Mouse (Mus musculus) c-Kit-negative CD71-positive TER-119-positive erythroid progenitor cells, embryonic 14.5 days (primary cell): ENCODE measurements around the gene E4f1.
"Not testable (repeated sequence)": the region's sequence is repeated elsewhere in the genome, so short reads cannot be mapped to it uniquely, and the experiment has no call there.

Experiments
- DNase-seq: peaks from one replicate; pipeline ENCODE4 v3.0.0-alpha.2; 2013; ENCODE audit warnings: low read depth, low spot score

The E4f1 gene

DNA sequence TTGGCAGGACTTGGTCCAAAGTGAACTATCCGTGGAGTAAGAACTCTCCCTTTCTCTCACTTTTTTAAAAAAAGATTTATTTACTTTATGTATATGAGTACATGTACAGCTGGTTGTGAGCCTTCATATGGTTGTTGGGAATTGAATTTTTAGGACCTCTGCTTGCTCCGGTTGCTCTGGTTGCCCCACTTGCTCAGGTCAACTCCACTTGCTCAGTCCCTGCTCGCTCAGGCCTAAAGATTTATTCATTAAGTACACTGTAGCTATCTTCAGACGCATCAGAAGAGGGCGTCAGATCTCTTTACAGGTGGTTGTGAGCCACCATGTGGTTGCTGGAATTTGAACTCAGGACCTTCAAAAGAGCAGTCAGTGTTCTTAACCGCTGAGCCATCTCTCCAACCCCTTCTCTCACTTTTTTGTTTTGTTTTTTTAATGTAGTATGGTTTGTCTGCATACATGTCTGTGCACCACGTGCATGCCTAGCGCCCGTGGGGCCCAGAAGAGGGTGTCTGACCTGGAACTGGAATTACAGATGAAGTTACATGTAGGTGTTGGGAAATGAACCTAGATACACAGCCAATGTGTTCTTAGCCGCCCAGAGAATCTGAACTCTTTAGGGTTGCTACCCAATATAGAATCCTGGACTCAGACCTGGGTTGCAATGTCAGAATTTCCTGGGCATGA, 14.4 kb downstream of the E4f1 start:
- DNase-seq: not testable (repeated sequence)

DNA sequence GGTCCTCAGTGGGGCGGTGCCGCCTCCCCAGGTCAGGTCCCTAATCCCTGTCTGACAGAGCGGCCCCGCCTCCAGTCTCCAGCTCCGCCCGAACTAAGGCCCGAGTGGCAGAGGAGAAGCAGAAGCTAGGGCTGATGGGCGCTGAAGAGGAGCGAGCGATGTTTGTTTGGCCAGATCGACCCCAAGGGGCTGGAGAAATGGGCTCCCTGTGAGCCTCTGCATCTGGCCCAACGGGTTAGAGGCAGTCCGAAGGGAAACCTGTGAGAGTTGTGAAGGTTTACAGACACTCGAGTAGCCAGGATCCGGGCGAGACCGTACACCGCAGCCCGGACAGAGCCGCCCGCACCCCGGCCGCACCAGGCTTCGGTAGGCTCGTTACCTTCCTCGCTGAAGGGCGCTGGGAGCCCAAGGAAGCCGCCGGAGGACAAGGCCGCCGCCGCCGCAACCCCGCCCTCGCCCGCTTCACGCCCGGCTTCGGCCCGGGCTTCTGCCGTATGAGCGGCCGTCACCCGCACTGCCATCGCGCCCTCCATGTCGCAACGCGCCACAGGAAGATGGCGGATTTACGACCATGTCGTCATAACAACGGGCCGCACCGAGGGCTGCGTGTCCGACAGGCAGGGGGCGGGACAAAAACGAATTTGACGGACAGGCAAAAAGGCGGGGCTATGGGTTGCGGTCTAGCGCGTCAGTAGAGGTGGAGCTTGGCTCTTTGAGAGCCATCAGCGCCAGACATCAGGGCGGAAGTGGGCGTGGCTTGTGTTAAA, 15.2 kb downstream of the E4f1 start:
- peak; percentile 99 for DNase-seq

DNA sequence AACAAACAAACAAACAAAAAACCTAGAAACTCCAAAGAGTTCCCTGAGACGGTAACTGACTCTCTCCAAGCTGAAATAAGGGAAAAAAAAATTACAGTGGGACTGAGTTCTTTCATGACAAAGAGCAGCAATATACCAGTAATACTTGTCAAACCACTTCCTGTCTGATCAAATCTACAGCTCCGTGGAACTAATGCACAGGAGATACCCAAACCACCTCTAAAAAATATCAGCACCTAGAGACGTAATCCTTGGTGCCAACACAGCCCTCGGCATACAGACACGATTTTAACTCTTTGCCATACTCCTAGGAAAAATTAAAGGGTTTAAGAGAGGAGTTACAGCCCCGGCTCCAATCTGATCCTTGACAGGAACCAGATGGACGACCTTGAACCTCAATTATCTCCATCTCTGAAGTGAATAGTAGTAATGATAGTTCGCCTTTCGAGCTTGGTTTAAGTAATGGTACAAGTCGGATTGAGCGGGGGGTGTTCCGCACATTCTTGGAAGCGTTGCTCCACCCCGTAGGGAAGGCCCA, 15.8 kb downstream of the E4f1 start:
- no peak for DNase-seq

DNA sequence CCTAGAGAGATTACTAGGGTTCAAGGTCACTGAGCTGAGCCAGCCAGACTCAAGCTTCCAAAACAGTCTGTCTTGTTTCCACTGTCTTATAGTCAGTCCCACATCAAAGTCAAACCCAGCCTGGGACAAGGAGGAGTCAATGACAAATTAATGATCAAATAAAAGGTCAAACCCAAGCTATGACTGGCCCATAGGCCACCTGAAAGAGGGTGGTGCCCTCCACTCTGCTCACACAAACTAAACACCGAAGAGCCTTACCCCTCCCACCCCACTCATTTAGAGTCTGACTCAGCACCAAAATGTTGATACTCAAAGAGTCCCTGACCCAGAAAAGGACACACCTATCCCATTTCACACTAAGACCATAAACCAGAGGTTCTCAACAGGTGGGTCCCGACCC, 16.7 kb downstream of the E4f1 start:
- peak; percentile 66 for DNase-seq

DNA sequence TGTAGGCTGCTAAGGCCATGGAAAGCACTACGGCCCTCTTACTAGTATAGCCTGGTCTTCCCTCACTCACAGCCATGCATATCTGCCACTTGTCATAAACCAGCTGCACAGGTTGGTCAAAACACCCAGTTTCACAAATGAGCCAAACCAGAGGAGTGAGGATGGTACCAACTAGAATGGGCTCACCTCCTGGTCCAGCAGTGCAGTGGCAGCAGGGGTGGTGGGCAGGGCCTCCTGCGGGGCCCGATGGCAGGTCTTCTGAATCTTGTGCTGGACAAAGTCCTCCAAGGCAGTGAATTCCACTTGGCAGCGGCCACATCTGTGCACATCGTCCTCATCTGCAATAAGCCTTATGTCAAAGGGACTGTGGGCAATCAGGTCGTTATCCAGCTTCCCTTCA, 18.9 kb downstream of the E4f1 start:
- DNase-seq: no peak

DNA sequence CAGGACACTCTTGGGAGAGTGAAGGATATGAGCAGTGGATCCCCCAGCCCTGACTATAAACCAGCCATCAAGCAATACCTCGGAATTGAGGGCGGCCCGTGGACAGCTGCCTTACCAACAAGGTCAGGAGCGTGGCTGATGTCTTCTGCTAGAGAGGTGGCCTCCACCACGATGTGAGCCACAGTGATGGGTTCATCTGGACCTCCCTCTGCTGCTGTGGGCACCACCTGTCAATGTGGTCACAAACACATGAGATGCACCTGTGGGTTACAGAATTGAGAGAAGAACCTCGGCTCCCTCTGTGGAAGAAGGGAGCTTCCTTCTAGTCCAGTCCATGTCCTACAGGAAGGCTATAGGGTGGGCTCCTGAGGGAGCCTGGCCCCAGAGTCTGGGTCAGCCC, 20.6 kb downstream of the E4f1 start:
- no peak for DNase-seq

DNA sequence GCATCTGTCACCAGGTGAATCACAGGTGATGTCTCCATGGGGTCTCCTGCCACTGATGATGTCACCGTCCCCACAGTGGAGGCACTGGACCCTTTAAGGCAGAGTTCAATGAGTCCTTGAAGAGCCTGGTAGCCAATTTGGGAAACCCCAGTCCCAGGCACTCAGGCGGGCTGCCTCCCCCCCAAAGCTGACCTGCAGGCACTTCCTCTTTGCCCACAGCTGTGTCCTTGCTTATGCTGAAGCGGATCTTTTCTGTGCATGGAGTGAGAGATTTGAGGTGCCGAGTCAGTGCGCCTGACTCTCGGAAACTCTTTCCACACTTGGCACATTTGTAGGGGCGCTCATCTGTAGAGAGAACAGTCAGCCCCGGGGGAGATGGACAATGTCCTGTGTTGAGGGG, 23.5 kb downstream of the E4f1 start:
- DNase-seq: no peak

DNA sequence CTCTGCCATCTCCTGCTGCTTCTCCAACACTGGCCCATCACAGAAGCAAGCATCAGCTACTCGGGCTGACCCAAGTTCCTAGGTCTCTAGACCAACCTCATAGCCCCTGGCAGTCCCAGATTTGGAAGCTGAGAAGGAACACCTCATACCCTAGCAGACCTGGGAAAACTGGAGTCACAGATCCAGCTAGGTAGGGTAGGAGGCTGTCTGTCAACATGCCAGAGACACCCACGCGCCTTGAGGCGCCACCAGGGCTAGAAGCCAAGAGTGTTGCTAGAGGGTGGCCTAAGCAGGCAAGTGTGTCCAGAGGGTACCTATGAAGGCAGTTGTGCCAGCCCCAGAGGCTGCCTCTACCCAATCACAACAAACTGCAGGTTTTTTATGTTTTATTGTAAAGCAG, 26.7 kb downstream of the E4f1 start:
- DNase-seq: no peak

DNA sequence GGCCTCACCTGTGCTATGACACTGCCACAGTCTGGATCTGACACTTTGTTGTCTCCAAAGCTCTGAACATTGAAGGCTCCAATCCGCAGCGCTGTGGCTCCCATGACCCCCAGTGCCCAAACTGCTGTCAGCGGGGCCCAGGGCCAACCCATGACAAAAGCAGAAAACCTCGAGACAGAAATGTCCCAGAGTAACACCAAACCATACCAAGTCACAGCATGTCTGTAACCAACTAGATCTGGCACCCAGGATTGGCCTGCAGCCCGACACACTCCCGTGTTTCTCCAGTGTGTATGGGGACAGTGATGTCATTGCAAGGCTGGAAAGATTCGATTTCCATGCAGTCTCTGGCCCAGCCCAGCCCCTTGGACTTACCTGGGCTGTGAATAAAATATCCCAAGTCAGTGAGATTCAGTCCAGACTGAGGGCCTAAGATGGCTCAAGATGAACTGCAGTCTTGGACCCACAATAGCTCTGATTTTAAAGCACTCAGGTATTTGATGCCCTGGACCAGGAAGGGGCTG, 27.4 kb downstream of the E4f1 start, which contains the start of gene Dnase1l2:
Gene Dnase1l2, minus strand, starts transcription at position 474 of the 524 bp plus-strand sequence.
- DNase-seq: no peak

DNA sequence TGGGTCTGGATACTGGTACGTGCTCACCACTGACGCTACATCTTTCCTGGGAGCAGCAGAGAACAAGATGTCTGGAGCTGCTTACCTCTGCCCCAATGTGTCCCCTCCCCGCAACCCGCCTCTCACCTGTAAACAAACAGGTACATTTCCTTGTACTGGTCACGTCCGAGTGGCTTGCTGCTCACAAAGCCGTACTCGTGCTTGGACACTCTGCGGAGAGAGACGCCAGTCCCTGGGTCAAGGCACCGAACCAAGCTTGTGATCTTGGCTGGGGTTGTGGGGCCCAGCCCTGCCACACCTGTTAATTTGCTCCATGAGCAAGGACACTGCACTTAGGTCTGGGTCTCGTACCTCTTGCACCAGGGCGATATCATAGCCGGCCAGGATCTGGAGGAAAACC, 28.0 kb downstream of the E4f1 start:
- DNase-seq: no peak

DNA sequence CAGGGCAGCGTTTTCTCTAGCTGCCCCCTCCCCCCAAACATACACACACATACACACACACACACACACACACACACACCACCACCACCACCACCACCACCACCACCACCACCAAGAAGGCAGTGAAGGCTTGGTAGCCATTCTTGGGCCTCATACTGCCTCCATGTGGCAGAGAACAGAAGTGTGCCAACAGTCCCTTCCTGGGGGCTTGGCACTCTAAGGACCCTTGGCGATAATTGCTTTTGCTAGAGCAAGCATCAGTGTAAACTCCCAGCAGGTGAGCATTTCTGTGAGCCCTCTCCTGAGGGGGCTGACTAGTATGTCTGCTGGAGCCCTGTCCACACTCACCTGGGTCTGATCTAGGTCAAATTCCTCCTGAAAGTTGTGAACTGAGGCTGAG, 29.0 kb downstream of the E4f1 start:
- no peak for DNase-seq

DNA sequence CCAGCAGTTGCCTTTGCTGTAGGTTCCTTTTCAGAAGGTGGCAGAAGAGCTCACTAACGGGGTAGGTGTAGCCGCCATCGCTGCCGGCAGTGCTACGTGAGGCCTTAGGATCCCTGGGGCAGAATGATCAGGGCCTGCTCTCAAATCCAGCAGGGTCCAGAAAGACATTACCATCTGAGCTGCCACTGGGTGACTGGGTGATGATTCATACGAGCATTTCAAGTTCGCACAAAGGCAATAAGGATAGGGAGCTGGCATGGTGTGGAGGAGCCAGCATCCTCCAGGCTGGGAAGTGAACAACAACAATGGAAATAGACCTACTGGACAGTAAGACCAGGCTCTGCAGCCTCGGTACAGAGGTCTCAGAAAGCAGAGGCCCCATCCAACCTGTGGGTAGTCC, 29.7 kb downstream of the E4f1 start:
- DNase-seq: no peak

DNA sequence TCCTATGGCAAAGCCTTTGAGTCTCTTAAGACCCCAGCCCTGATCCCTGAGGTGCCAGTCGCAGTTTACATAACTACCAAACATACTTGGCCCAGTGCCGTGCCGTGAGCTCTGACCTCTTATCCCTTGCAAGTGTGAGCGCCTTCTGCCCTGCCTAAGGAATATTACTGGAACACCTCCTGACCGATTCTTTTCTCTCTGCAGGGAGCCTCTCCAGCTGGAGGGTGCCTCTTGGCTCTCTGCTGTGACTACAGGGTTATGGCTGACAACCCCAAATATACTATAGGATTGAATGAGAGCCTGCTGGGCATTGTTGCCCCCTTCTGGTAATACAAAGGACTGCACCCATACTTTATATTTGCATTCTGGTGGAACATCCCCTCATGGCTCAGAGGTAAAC, 33.1 kb downstream of the E4f1 start:
- peak; percentile 52 for DNase-seq

DNA sequence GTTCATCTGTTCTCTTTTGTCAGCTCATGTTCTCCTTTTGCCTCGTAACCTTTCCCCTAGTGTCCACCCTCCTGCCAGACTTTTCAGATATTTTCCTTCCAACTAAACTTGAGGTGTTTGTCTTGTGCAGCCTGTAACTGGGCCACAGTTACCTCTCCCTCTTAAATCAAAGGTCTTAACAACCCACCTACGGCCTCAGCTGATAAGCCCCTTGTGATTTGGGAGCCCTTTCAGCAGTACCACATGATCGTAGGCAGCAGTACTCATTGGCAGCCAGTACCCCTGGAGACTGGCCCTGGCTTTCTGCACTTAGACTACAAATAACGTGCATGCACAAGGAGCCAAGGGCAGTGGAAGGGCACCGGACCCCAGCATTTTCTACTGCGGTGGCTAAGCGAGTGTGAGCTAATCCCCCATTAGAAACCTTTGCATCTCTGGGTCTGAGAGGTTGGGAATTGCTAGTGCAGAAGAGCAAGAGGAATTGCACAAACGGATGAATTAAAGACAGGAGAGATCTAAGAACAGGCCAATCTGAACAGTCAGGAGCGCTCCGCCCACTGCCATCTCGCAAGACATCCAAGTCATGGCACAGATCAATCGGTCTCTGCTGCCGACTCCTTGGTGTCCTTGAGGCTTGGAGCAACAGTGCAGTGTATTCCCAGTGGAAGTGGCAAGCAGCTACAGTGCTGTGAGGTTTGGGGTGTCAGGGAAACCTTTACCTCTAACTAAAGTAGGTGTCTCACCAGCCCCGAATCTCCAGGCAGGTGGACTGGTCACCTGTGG, 40.7 kb downstream of the E4f1 start:
- no peak for DNase-seq

DNA sequence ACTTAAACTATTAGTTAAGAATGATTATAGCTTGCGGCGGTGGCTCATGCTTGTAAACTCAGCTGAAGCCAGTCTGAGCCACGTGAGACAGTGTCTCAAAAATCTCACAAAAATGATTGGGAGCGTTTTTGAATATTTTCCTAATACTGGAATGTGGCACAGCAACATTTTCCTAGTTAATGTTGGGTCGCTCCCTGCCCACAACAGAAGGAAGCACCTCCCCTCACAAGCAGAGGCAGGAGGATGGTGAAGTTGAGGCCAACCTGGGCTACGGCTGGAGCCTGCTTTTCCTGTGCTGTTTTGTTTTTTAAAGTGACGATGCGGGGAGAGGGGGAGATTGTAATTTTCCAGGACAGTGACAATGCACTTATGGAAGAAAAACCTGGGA, 42.9 kb downstream of the E4f1 start:
- DNase-seq: no peak

DNA sequence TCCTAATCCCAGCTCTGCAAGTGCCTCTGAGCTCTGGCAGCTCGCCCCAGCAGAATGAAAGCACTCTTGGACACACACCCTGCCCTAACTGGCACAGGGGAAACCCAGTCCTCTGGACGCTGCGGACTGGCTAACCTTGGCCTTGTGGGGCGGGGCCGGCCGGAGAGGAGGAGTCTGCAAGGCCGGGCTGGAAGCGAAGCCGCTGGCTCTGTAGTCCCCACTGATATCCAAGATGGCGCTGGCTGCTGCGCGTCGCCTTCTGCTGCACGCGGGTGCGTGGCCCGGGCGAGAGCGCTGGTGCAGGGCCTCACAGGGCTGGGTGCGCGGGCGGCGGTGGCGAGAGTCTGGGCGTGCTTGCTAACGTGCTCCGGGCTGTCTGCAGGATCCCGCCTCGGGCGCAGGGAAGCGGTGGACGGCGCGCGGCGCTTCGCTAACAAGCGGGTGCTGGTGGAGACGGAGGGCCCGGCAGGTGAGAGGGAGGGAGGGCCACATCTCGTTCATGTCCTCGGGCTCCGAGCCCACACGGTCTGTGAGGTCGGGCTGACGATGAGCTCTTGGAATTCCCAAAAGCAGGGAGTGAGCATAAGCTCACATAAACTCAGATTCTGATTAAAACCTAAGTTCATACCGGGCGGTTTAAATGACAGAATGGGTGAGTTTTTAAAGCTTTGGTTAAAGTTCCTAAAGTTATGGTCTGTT, 43.5 kb downstream of the E4f1 start, which contains the start of gene Eci1:
Gene Eci1, plus strand, starts transcription at position 171 of the 699 bp plus-strand sequence.
- DNase-seq: peak; percentile 79

DNA sequence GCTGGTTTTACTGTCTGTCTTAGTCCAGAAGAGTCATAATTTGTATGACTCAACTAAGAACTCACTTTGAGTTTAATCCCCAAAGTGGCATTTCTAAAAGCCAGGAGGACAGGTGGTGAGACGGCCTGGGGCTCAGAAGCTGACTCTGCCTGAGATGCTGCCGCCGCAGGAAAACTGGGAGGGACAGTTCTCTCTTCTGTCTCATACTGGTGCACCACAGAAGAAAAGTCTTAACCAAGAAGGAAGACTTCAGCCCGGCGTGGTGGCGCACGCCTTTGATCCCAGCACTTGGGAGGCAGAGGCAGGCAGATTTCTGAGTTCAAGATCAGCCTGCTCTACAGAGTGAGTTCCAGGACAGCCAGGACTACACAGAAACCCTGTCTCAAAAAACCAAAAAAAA, 44.2 kb downstream of the E4f1 start:
- DNase-seq: no peak

DNA sequence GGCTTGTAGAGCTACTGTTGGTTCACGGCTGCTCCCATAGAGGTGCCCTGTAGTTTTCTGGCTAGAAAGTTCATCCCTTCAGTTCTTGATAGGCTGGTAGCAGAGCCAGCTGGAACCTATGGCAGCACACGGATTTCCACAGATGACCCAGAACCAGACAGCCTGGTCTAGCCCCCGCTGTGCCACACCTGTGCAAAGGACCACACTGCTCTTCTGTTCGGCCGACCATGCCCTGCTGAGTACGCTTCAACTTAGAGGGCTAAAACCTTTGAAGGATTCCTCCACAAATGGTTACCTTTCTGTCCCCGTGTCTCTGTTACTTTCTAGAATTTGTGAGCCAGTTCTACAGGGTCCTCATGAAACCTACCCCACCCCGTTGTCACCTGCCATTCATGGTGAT, 44.8 kb downstream of the E4f1 start:
- DNase-seq: not testable (repeated sequence)

DNA sequence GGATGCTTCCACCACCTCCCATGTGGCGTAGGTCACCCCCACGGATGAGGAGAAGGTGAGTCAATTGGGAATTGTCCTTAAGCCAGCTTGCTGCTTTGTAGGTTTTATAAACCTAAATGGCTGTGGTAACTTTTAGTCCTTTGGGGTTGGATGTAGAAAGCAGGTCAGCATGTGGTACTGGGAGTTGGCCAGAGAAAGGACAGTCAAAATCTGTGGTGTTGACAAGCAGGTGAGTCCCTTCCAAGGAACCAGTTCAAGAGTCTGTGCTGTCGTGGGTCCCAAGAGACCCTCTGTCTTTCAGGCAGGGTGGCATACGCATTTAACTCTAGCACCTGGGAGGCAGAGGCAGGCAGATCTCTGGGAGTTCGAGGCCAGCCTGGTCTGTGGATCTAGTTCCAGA, 45.6 kb downstream of the E4f1 start:
- no peak for DNase-seq

DNA sequence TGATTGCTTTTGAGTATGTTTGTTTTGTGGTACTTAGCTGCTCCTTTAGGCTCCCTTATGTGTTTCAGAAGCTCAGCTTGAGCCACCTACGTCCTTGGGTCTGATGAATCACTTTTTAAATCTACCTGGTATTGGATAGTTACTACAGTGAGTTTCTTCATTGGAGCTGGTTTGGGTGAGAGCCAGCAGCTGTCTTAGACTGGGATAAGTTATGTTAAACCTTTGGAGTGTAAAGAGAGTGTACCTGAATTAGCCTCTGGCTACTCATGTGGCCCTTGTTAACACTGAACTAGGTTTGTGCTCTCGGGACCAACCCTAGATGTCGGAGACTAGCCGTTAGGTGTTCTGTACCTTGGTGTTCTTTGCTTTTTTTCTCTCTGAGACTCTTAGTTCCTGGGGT, 47.0 kb downstream of the E4f1 start:
- no peak for DNase-seq

DNA sequence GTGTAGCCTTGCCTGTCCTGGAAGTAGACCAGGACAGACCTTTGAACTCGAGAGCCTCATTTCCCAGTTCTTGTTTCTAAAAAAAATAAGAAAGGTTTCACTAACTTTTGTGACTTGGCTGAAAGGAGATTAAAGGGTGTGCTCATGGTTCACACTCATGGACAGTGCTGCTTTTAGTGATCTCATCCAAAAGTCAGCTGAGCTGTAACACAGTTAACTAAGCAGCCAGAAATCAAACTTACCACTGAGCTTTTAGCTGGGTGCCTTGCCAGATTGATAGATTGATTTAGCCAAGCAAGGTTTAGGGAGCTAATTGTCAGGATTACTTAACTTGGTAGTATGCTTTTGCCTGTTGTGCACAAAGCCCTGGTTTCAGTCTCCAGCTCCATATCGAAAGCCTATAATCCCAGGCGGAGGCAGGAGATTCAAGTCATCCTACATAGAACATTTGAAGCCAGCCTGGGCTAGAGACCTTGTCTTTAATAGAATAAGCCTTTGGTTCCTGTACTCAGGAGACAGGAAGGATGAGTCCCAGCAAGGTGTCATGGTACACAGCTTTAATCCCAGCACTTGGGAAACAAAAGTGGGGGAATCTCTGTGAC, 54.0 kb downstream of the E4f1 start:
- no peak for DNase-seq
